Mouse (Mus musculus) Patski (cell line): ENCODE data around the gene Sh3pxd2a. TPM values are rescaled to one million over a fixed set of nuclear protein-coding genes. Genes with fewer than 3 reads are reported as not detected.

Source experiments
- ATAC-seq: fragments of 100-300 bp; one replicate; pipeline ENCODE4 v1.8.0; 2021
- CTCF ChIA-PET: fragments of 350-600 bp; sonication (Branson Sonifier 250); formaldehyde crosslinking; loops from one replicate; lab custom pipeline; 2022; ENCODE audit warnings: inconsistent platforms; lab: Charles Lee
- POLR2A ChIA-PET: fragments of 350-600 bp; sonication (Branson Sonifier 250); formaldehyde crosslinking; loops from one replicate; lab custom pipeline; 2022; ENCODE audit warnings: antibody characterized with exemption, inconsistent platforms; lab: Charles Lee
- DNase-seq: peaks from one replicate; pipeline ENCODE4 v3.0.0-alpha.2; 2011; ENCODE audit warnings: low read depth, low spot score
- H3K27me3 ChIP-seq: fragments of 371-371 bp; one replicate; pipeline ENCODE4 v1.5.1; 2021
- CTCF ChIP-seq: fragments of 100-300 bp; IDR thresholded peaks from one replicate; pipeline ENCODE4 v1.5.1; 2021
- in situ Hi-C: fragments of 300-500 bp; cut with MboI; formaldehyde crosslinking; loops from 3 replicates; pipeline ENCODE4 v1.11.1; 2018; ENCODE audit warnings: low pct_unique_long_range_greater_than_20kb, mixed read lengths
- polyA plus RNA-seq: library from polyadenylated mRNA; unstranded; gene quantifications from one replicate; pipeline ENCODE4 v1.2.3, GENCODE M21; 2021

Gene Sh3pxd2a
- 37.3 TPM for polyA plus RNA-seq

DNA sequence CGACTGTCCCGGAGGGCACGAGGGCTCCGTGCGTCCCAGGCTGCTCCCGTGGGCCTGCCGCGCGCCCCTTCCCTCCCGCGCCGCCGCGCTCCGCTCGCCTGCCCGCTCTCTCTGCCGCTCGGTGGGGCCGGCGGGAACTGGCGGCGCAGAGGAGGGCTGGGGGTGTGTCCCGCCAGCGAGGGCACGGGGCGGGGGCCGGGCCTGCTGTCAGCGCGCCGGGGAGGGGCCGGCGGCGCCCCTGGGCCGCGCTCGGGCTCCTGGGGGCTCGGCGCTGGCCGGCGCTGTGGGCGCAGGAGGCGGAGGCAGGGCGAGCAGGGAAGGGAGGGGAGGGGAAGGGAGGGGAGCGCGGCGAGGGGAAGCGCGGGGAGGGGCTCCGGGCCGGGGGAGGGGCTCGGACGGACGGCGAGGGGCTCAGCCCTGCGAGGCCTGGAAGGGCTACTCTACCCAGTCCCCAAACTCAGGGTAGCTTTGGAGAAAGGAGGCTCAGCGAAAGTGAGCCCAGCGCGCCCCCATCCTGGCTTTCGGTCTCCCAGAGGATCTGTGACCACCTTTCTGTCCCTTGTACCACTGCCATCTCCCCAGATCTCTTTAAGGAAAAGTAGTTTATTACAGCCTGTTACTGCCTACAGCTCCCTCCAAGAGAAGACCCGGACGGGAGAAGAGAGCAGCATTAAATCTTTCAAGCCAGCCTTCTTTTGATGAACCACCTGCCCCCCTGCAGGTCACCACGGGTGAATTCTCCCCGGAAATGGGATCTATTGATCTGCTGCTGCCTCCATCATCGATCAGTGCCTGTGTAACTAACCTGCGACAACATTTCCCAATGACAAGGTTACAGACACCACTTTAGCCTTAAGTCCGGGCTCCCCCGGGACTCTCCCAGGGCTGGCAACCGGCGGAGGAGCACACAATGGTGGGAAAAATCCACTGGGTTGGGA lies at the start of gene Sh3pxd2a:
Gene Sh3pxd2a (minus strand): TSS at position 98 of the 938 bp plus-strand sequence.
- ATAC-seq (peak; percentile 40), DNase-seq (no peak)
- CTCF ChIA-PET: interaction anchor here (0.9 to 3.5 kb wide), 6 partner anchors 9 to 270 kb away, joined by 3 to 9 read pairs (median 3); no protein-coding TSS in a partner anchor
- peaks cover 32% of the 10 kb centered on the region for H3K27me3 ChIP-seq
- POLR2A ChIA-PET: no interaction called here
- TF ChIP-seq CTCF: peak; percentile 3
- in situ Hi-C loops: loop anchor here (5.0 kb wide), 1 partner anchor 38 kb away; no protein-coding TSS in a partner anchor

DNA sequence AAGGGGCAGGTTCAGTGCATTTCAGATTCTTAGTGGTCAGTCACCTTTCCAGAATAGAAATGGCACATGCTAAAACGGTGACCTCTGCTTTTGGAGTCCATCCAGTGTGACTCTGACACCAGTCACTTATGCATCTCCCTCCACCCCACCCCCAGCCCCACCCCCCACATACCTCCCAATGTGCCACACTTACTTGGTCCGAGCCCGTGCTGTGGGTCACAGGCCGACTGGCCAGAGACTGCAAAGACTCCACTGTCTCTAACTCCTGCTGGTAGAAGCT lies 49.4 kb upstream of the Sh3pxd2a start:
- ATAC-seq: no peak
- in situ Hi-C loops: no loop called here
- H3K27me3 ChIP-seq: no peaks in the 10 kb centered on the region
- POLR2A ChIA-PET: no interaction called here
- TF ChIP-seq CTCF: no peak
- DNase-seq: no peak
- CTCF ChIA-PET: interaction anchor here (1.6 kb wide), 1 partner anchor 157 kb away, joined by 4 read pairs; no protein-coding TSS in a partner anchor

DNA sequence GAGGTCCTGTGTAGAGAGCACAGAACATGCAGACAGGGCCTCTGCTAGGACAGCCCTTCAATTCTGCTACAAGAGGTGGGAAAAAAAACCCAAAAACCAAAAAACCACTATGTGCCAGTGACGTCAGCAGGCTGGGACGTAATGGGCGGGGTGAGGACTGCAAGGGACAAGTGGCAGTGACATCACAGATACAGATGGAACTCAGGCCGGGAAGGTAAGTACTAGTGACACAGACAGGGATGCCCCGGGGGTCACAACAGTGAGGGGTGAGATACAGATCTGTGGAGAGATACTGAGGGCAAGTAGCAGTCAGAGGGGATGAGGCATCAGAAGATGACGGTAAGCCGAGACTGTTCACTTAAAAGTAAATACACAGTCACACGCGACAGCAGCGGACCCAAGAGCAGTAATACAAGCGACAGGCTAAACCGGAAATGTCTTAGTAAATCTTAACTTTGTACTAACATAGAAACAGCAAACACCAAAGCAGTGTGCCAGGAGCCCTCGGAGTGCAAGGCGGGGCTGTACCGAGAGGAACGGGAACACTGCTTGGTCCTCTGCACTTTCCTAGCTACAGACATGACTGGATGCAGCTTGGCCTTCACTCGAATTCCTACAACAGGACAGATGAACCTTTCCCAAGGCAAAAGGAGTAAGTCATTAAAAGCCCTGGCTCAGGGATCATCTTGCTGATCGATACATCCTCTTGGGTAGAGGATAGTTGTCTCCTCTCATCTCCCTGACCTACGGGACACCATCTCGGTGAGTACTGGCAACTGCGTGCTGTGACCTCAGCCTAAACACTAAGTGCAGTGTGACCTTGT lies 48.8 kb upstream of the Sh3pxd2a start:
- in situ Hi-C loops: no loop called here
- no peaks in the 10 kb centered on the region for H3K27me3 ChIP-seq
- CTCF ChIA-PET: no interaction called here

DNA sequence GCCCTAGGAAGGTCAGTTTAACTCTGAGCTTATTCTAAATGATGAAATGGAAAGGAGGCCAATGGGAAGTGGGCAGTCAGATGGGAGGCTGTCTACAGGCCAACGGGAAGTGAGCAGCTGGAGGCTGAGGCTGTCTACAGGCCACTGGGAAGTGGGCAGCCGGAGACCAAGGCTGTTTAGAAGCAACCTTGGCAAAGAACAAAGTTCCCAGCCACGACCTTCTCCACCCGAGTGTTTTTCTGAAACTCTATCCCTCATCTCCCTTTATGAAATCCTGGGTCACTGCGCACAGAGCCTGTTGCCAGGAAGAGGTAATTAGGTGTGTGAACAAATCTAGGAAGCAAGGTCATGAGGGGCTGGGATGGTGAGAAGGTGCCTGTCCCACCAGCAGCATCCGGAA lies 47.8 kb upstream of the Sh3pxd2a start:
- DNase-seq (no peak), ATAC-seq (no peak)
- in situ Hi-C loops: no loop called here
- POLR2A ChIA-PET: no interaction called here
- TF ChIP-seq CTCF: no peak
- CTCF ChIA-PET: interaction anchor here (1.1 kb wide), 1 partner anchor 104 kb away, joined by 3 read pairs; no protein-coding TSS in a partner anchor
- no peaks in the 10 kb centered on the region for H3K27me3 ChIP-seq

More for the DNA sequence above, 48.8 kb upstream of the Sh3pxd2a start:
- no peak for ATAC-seq
- TF ChIP-seq CTCF: no peak
- POLR2A ChIA-PET: no interaction called here
- DNase-seq: no peak

DNA sequence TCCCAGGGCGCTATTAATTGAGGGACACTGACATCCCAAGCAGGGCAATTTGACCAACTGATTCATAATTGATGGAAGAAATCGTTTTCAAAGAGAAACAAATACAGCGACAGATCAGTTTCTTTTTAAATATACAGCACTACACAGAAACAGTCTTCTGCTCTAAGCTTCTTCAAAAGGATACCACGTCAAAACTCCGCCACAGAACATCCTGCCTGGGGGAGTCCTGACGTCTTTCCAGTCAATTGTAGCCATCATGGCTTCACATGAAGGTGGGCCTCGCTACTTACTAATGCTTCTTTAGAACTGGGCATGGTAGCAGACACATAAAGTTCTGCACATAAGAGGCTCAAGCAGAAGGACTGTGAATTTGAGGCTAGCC lies 47.1 kb upstream of the Sh3pxd2a start:
- in situ Hi-C loops: no loop called here
- ChIA-PET POLR2A (no interaction called here), CTCF (interaction anchor here (1.1 kb wide), 1 partner anchor 105 kb away, joined by 3 read pairs; no protein-coding TSS in a partner anchor)
- no peak for ATAC-seq
- H3K27me3 ChIP-seq: no peaks in the 10 kb centered on the region
- DNase-seq: no peak
- TF ChIP-seq CTCF: no peak

DNA sequence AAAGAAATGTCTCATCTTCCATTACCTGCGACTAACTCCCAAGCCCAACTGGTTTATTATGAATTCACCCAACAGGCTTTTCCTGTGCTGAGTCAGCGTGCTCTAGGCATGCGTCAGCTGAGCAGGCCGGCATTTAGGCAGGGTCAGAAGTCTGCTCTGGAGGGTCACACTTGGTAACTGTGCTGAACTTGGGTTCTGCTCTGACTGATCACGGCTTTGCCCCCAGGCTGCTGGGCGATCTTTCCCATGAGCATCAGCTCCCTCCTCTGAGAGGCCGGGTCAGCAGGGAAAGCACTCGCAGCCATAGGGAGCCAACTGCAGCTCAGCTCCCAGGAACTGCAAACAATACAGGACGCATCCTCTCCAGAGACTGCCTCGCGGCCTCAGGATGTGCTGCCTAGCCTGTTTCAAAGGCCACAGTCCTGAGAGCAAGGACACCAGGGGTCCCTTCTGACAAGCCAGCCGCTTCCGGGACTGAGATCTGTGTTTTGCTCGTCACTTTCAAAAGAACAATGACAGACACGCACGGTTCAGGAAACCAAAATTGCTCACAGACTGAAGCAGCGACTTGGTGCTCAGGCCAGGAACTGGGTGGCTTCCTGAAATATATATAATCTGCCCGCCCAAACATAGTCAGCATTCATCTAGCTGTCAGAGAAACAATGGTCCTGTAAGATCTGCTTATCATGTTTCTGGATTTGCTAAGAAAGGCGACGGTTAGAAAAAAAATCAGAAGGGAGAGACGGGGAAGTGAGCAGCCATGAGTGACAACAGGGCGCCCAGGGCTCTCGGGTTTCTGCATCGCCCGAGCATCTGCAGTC lies 46.5 kb upstream of the Sh3pxd2a start:
- ATAC-seq: no peak
- H3K27me3 ChIP-seq: no peaks in the 10 kb centered on the region
- CTCF ChIA-PET: interaction anchor here (1.1 kb wide), 1 partner anchor 105 kb away, joined by 3 read pairs; no protein-coding TSS in a partner anchor
- POLR2A ChIA-PET: no interaction called here
- no peak for TF ChIP-seq CTCF
- in situ Hi-C loops: no loop called here
- DNase-seq: no peak

DNA sequence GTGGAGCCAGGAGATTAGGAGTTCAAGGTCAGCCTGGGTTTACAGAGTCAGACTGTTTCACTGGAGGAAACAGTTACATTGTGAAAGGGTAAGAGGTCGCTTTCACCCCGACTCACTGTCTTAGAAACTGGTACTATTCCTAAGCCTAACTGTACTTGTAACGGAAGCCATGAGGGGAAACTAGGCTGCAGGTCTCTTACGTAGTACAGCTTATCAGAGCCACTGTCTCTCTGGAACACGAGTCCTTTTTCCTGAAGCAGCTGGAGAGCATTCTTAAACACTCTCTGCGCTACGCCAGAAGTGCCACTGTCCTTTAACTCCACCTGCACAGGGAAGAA lies 45.9 kb upstream of the Sh3pxd2a start:
- POLR2A ChIA-PET: no interaction called here
- DNase-seq: no peak
- no peak for TF ChIP-seq CTCF
- in situ Hi-C loops: no loop called here
- CTCF ChIA-PET: interaction anchor here (1.2 kb wide), 1 partner anchor 149 kb away, joined by 3 read pairs; no protein-coding TSS in a partner anchor
- no peak for ATAC-seq
- H3K27me3 ChIP-seq: no peaks in the 10 kb centered on the region

DNA sequence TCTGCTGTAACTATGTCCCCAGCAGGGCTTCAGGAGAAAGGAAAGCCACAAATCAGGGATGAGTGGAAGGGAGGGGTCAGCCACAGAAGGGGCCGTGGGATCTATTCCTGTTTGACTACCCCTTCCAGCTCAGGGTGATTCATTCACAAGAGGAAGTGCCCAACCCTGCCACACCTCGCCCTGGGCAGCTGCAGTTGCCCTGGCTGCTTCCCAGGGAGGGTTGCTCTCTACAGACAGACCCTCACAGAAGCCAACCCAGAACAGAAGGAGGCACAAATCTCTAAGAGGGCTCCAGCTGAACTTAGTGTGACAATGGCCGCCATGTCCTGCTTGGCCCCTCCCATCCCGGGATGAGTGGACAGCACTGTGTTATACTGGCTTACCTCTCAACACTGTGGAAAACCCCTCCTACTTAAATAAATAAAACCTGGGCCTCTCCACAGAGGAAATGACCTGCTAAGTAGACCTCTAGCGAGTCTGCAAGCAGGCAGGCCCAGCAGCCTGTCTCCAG lies 44.6 kb upstream of the Sh3pxd2a start:
- peak; percentile 26 for ATAC-seq
- ChIA-PET POLR2A (interaction anchor here (1.3 kb wide), 1 partner anchor 140 kb away, joined by 4 read pairs; no protein-coding TSS in a partner anchor), CTCF (interaction anchor here (0.7 to 2.3 kb wide), 3 partner anchors 115 to 152 kb away, joined by 3 to 6 read pairs (median 3); no protein-coding TSS in a partner anchor)
- TF ChIP-seq CTCF: no peak
- H3K27me3 ChIP-seq: no peaks in the 10 kb centered on the region
- no peak for DNase-seq
- in situ Hi-C loops: loop anchor here (10.0 kb wide), 1 partner anchor 306 kb away; no protein-coding TSS in a partner anchor

DNA sequence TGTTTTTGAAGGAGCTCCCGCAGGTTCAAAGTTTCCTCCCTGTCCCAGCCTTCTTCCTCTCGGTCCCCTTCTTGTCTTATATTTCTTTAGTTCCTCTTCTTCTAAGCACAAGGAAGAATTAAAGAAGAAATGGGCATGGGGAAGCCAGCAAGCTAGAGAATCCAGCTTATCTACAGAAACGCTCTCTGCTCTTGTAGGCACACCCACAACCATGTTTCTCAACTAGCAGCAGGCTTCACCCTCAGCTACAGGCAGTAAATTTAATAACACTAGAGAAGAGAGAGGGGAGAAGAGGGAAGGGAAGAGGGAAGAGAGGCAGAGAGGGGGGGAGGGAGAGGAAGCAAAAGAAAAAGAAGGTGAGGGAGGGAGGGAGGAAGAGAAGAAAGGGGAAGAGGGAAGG lies 44.0 kb upstream of the Sh3pxd2a start:
- no peak for ATAC-seq
- no peaks in the 10 kb centered on the region for H3K27me3 ChIP-seq
- in situ Hi-C loops: loop anchor here (10.0 kb wide), 1 partner anchor 307 kb away; no protein-coding TSS in a partner anchor
- ChIA-PET POLR2A (interaction anchor here (0.7 to 1.3 kb wide), 2 partner anchors 140 to 161 kb away, joined by 4 read pairs; no protein-coding TSS in a partner anchor), CTCF (interaction anchor here (0.7 to 2.3 kb wide), 4 partner anchors 99 to 152 kb away, joined by 3 to 6 read pairs (median 3); no protein-coding TSS in a partner anchor)
- TF ChIP-seq CTCF: no peak
- no peak for DNase-seq
